Mouse (Mus musculus) MEL (cell line): ENCODE measurements at regions not wholly inside any gene's neighbourhood (a gene's known extent, or its start where the extent isn't known, plus 50 kb on each side); places are given as distances from the start of the nearest gene placed in this dataset.

ENCODE experiments used
- CTCF ChIP-seq, 3 experiments: IDR thresholded peaks in 2 of 3; conservative IDR thresholded peaks in 1 of 3; 2 replicates each; pipeline ENCODE4 v1.5.1; 2011 to 2012; ENCODE audit warnings: low read length in 3 of 3, low read depth in 2 of 3, mild to moderate bottlenecking in 2 of 3, improper control_type of control experiment in 1 of 3, inconsistent platforms in 1 of 3, mixed read lengths in 1 of 3, moderate library complexity in 1 of 3; ENCODE audit not compliant: control insufficient read depth in 1 of 3, insufficient read depth in 1 of 3, poor library complexity in 1 of 3, severe bottlenecking in 1 of 3
- EP300 ChIP-seq, 2 experiments: IDR thresholded peaks; 2 replicates each; pipeline ENCODE4 v1.6.1; 2011; ENCODE audit warnings: improper control_type of control experiment in 2 of 2, low read length in 2 of 2, low read depth in 1 of 2, mild to moderate bottlenecking in 1 of 2
- GATA1 ChIP-seq: IDR thresholded peaks from 2 replicates; pipeline ENCODE4 v1.6.1; 2011; ENCODE audit warnings: low read depth, low read length, improper control_type of control experiment
- NELFE ChIP-seq: IDR thresholded peaks from 2 replicates; pipeline ENCODE4 v1.6.1; 2011; ENCODE audit warnings: low read depth, low read length, improper control_type of control experiment
- POLR2A ChIP-seq, 2 experiments: IDR thresholded peaks; 2 replicates each; pipeline ENCODE4 v1.6.1; 2011 to 2012; ENCODE audit warnings: low read length in 2 of 2, mild to moderate bottlenecking in 2 of 2, control low read depth in 1 of 2, improper control_type of control experiment in 1 of 2, low read depth in 1 of 2, moderate library complexity in 1 of 2; ENCODE audit not compliant: control insufficient read depth in 1 of 2, insufficient read depth in 1 of 2, poor library complexity in 1 of 2
- USF1 ChIP-seq: IDR thresholded peaks from 2 replicates; pipeline ENCODE4 v1.6.1; 2014; ENCODE audit warnings: low read depth, mild to moderate bottlenecking, inconsistent platforms, low read length, improper control_type of control experiment, moderate library complexity

- no peak for TF ChIP-seq NELFE
- no peak for TF ChIP-seq EP300 (IDR thresholded peaks at IDR 0.05; ENCODE audit: low read depth in 1 of 2, low read length in 2 of 2)
- TF ChIP-seq CTCF (IDR thresholded peaks at IDR 0.05 in 2 of 3, conservative IDR thresholded peaks at IDR 0.05 in 1 of 3; ENCODE audit: control insufficient read depth in 1 of 3, insufficient read depth in 1 of 3, low read depth in 2 of 3, low read length in 3 of 3, poor library complexity in 1 of 3, severe bottlenecking in 1 of 3): no peak
- TF ChIP-seq GATA1: no peak
- no peak for TF ChIP-seq POLR2A (IDR thresholded peaks at IDR 0.05; ENCODE audit: control insufficient read depth in 1 of 2, insufficient read depth in 1 of 2, low read depth in 1 of 2, low read length in 2 of 2, poor library complexity in 1 of 2)
- no peak for TF ChIP-seq USF1
Observed at GRCm38 (mm10) chr1:91716836-91717235, 84.4 kb upstream of the Twist2 start.
